Mouse (Mus musculus) T-cell, adult 66 days (primary cell): ENCODE results near the gene Sp140. TPM values are rescaled to one million over a fixed set of nuclear protein-coding genes. Genes with fewer than 3 reads are reported as not detected.

ENCODE experiments used
- total RNA-seq, 2 experiments: library from RNA; stranded (reverse); gene quantifications; 3 replicates in 1 of 2; 4 replicates in 1 of 2; pipeline ENCODE4 v1.2.4; 2023

Sp140 gene
- total RNA-seq, result 10 to 100 TPM; 47.7 to 53.4 TPM

DNA sequence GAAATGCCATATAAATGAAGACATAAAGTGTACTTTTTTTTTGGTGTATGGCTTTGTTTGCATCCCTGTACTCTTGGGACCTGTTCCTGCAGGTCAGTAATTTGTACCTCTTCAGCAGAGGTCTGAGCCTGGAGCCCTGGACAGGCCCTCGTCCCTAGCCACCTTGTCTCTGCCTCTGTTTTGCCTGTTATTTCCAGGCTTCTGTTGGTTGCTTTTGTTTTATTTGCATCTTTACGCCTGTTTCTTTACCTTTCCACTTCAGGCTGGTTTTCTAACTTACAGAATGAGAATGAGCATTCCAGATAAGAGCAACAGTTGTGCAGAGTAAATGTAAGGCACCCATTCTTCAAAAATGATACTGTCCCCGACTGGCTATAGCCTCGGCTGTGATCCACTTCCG is at the start of gene Sp140:
Gene Sp140, plus strand, starts transcription at position 301 of the 400 bp plus-strand sequence.

DNA sequence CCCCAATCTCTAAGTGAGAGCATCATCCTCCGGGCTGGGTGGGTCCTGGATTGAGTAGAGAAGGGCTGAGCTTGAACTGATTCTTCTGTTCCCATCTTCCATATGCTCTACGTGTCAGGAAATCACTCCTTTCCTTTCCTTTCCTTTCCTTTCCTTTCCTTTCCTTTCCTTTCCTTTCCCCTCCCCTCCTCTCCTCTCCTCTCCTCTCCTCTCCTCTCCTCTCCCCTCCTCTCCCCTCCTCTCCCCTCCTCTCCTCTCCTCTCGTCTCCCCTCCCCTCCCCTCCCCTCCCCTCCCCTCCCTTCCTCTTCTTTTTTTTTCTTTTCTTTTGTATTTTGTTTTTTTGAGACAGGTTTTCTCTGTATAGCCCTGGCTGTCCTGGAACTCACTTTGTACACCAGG is 24.8 kb upstream of the Sp140 start, which contains the start of gene G530012D18Rik:
Gene G530012D18Rik, plus strand, starts transcription at position 301 of the 400 bp plus-strand sequence.

DNA sequence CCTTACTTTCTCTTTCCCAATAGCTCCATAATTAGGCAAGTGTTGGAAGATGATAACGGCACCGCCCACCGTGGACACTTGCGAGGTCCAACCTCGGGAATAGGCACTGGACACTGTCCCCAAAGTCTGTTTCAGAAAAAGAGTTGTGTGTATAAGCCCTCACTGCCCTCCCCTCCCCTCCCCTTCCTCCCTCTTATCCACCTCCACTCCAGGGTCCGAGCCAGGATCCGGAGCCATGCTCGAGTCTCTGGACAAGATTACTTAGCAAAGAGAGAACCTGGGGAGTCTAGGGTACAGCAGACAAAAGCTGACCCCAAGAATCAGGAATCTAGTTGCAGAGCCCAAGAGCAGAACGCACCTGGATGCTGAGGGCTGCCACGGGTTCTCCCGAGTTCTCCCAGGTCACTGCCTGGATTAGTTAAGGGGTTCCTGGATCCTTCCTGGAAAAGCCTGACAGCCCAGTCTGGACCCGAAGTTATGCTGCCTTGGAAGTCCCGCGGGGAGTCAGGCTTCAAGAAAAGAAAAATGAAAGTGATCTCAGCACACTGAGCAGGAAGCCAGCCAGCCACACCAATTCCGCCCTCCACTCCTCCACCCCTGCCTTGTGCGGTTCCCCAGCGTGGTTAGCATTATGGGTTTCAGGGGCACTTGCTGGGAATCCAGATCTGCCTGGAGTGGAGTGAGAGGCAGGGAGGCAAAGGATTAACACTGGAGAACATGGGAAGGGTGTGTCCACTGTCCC is 1.7 kb upstream of the Sp140 start, which contains the start of gene Sp110:
Gene Sp110, minus strand, starts transcription at position 547 of the 742 bp plus-strand sequence.

DNA sequence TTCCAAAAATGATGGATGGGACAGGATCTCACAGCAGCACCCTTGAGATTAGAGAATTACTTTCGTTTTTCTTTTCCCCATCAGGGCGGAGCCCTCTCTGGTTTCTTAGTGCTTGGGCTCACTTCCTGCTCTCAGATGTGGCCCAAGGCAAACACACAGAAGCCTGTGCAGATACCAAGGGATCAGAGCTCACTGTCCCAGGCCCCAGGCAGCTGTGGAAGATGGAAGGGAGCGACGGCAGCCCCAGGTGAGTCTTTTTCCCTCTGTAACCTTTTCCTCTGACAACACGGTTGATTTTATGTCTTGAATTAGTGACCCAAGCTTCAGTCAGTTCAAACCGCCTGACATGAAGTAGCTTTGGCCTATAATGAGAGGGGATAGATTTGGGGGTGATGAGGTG is 49.7 kb downstream of the Sp140 start, which contains the start of gene Sp100:
Gene Sp100, plus strand, starts transcription at position 108 of the 400 bp plus-strand sequence.

Other genes with a start within 250 kb of the Sp140 start
- not detected for gene G530012D18Rik, start 24.7 kb upstream of the Sp140 start, total RNA-seq
- 100 to 1,000 TPM; 140 to 144 TPM for gene Sp110, start 1.6 kb upstream of the Sp140 start, total RNA-seq
- gene Sp100, start 49.6 kb downstream of the Sp140 start, total RNA-seq, result 100 to 1,000 TPM; 661 to 663 TPM
- gene A630001G21Rik, start 178.3 kb downstream of the Sp140 start, total RNA-seq, result 10 to 100 TPM; 26.2 to 32.2 TPM
- gene Cab39, start 193.1 kb downstream of the Sp140 start, total RNA-seq, result 100 to 1,000 TPM; 125 to 130 TPM